32 mouse cellular contexts compared by ENCODE assay signal in genomic region chr11:94394107-94394506, GRCm38 (mm10).
"Had no signal": no experiment of that assay in that cellular context is flagged by ENCODE, and none has a peak within 500 bp of the region (broad histone marks: within the 10 kb centered on the region; RNA-seq: fewer than 3 reads in every experiment).

No protein-coding gene starts in this region.

- H3K27me3 ChIP-seq: kidney, embryonic 15.5 days had no signal

- H3K9me3 ChIP-seq: heart, embryonic 10.5 days; heart, embryonic 12.5 days; heart, embryonic 13.5 days; hindbrain, embryonic 10.5 days; hindbrain, embryonic 12.5 days; hindbrain, embryonic 13.5 days; hindbrain, embryonic 15.5 days; intestine, embryonic 15.5 days; kidney, embryonic 15.5 days had no signal

- DNase-seq: heart, postnatal 14 days; heart, postnatal 4 days; kidney, adult 11 months; kidney, adult 18-20 months; kidney, adult 2 months; kidney, adult 8-10 months; kidney, adult 9 months; kidney, postnatal 10 days; kidney, postnatal 14 days; kidney, postnatal 25 days; kidney, postnatal 36 days; kidney, postnatal 4 days; layer of hippocampus, adult 9-11 months; layer of hippocampus, postnatal 36 days had no signal

- H3K9ac ChIP-seq: heart, embryonic 12.5 days; heart, embryonic 13.5 days; hindbrain, embryonic 12.5 days; hindbrain, embryonic 13.5 days; hindbrain, embryonic 14.5 days; hindbrain, embryonic 15.5 days; intestine, embryonic 15.5 days; kidney, embryonic 15.5 days had no signal

- H3K4me3 ChIP-seq: heart, embryonic 10.5 days; heart, embryonic 12.5 days; heart, embryonic 13.5 days; hindbrain, embryonic 10.5 days; hindbrain, embryonic 12.5 days; hindbrain, embryonic 13.5 days; hindbrain, embryonic 15.5 days; intestine, embryonic 15.5 days; kidney, embryonic 15.5 days; layer of hippocampus, adult 2 months; left cerebral cortex, adult 2 months had no signal

- ATAC-seq: hindbrain, embryonic 16.5 days; hindbrain, postnatal 0 days; inflammation-experienced regulatory T-cells, adult 6 months; intestine, embryonic 15.5 days; intestine, embryonic 16.5 days; intestine, postnatal 0 days had no signal

- H3K36me3 ChIP-seq: heart, embryonic 10.5 days; heart, embryonic 12.5 days; heart, embryonic 13.5 days; hindbrain, embryonic 10.5 days; hindbrain, embryonic 12.5 days; hindbrain, embryonic 13.5 days; hindbrain, embryonic 15.5 days; intestine, embryonic 15.5 days; kidney, embryonic 15.5 days had no signal

- H3K4me2 ChIP-seq: heart, embryonic 12.5 days; heart, embryonic 13.5 days; hindbrain, embryonic 12.5 days; hindbrain, embryonic 13.5 days; hindbrain, embryonic 14.5 days; hindbrain, embryonic 15.5 days; intestine, embryonic 15.5 days; kidney, embryonic 15.5 days had no signal

- H3K27ac ChIP-seq: heart, embryonic 10.5 days; heart, embryonic 13.5 days; hindbrain, embryonic 10.5 days; hindbrain, embryonic 12.5 days; hindbrain, embryonic 13.5 days; hindbrain, embryonic 14.5 days; hindbrain, embryonic 15.5 days; hindbrain, postnatal 0 days; intestine, embryonic 15.5 days; kidney, embryonic 15.5 days; kidney, postnatal 0 days; layer of hippocampus, adult 2 months; left cerebral cortex, adult 2 months had no signal
